Mouse (Mus musculus) left cerebral cortex, adult 11 months (tissue): Measurements from ENCODE around the gene Ssbp2.

Experiments
- DNase-seq: peaks from one replicate; pipeline ENCODE4 v3.0.0; 2022; ENCODE audit warnings: low spot score

The Ssbp2 gene

GRCm38 (mm10) chr13:91459896-91460620 lies at the start of gene Ssbp2:
TSS of gene Ssbp2 (plus strand) at chr13:91460283.
- peak; percentile 25 for DNase-seq

- DNase-seq: no peak
Observed at GRCm38 (mm10) chr13:91413752-91414503, 46.2 kb upstream of the Ssbp2 start.

DNA sequence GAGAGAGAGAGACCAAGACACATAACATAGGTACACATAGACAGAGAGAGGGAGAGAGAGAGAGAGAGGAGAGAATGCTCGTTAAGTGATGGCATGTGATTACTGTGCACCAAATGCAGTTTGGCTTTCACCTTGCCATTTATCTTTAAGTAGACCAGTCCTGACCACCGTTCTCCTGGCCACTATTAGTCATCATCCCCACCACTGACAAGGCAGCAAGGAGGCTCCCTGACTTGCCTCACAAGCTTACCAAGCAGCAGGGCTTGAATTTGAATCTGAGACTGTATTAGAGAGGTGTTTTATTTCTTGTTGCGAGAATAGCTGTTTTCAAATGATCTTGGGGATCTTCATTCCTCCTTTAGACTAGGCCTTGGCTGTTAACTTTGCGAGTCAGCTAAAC lies 44.2 kb upstream of the Ssbp2 start:
- no peak for DNase-seq

GRCm38 (mm10) chr13:91416698-91417097 lies 43.4 kb upstream of the Ssbp2 start:
- DNase-seq: no peak

DNA sequence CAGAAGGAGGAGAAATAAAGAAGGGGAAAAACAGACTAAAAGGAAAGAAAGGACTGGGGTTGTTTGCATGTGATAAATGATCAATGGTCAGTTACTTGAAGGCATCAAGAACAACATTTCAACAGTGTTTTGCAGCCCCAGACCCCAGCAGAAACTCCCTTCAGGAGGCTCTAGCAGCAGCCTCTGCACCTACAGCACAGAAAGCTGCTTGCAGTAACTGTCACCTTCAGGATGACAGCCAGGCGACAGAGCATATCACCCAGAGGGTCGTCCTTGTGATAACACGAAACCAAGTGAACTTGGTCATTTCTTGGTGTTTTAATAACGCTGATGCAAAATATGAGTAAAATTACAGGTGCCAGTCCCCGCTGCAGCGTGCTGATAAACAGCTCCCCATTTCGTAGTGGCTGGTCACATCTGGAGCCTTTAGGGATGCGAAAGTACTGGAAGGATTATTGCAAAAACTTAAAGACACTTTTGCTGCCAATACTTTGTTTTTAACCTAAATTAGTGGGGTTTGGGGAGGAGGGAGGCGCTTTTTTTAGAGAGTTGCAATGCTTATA lies 38.6 kb upstream of the Ssbp2 start:
- DNase-seq: peak; percentile 15

DNA sequence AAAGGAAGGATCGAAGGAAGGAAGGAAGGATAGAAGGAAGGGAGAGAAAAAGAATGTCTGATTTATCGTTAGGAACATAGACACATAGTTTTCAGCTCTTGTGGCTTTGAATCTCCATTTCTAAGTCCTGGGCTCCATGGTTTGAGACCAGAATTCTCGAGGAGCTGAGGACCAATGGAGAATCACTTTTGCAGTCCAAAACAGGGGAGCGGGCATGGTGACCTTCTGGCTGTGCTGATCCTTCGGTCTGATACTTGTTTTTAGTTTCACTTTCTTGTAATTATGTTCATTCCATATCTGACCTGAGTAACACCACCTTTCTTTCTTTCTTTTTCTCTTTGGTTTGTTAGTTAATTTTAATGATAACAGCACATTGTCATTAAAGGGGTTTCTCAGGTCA lies 29.2 kb upstream of the Ssbp2 start:
- DNase-seq: no peak

GRCm38 (mm10) chr13:91431392-91432355 lies 28.4 kb upstream of the Ssbp2 start:
- peak; percentile 25 for DNase-seq

- peak; percentile 34 for DNase-seq
Observed at GRCm38 (mm10) chr13:91433021-91433420, 27.1 kb upstream of the Ssbp2 start.

DNA sequence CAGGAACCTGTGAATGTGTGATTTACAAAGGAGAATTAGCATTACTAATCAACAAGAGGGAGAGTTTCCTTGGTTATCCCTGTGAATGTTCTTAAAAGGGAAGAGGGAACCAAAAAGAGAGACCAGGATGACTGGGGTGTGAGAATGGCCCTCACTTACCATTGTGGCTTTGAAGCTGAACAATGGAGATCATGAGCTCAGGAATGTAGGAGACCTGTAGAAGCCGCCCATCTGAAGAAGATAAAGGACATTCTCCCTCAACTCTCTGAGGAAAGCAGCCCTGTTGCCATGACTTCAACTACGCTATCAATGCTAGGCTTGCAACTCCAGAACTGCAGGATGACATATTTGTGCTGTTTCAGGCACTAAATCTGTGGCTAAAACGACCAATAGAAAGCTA lies 22.2 kb upstream of the Ssbp2 start:
- DNase-seq: no peak

DNA sequence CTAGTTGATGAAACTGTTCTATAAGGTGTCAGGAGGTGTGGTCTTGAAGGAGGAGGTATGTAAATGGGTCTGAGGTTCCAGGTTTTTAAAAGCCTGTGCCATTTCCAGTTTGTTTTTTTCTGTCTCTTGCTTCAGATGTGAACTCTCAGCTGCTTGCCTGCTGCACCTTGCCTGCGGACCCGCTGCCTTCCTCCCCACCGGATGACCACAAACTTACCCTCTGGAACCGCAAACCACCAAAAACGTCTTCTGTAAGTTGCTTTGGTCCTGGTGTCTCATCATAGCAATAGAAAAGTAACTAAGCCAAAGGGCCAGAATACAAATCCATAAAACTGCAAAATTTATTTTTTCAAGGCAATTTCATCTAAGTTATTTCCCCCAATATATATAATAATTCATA lies 18.6 kb upstream of the Ssbp2 start:
- DNase-seq: no peak

- no peak for DNase-seq
Observed at GRCm38 (mm10) chr13:91446728-91447127, 13.4 kb upstream of the Ssbp2 start.

DNA sequence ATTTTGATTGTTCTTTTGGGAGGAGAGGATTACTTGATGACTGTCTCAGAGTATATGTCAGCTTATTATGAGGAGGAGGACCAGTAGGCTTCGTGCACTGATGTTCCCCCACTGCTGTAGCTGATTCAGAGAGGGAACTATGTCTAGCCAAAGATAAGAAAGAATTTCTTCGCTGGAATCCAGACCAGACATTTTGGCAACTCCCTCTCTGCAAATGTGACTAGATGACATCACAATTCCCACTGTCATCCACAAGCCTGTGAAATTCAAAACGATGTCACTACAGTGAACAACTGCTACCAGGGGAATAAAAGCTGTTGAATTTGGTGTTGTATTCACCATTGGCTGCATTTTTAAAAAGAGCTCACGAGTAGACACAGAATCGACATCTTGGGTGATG lies 11.1 kb upstream of the Ssbp2 start:
- no peak for DNase-seq

GRCm38 (mm10) chr13:91451405-91452166 lies 8.5 kb upstream of the Ssbp2 start:
- no peak for DNase-seq

GRCm38 (mm10) chr13:91452269-91452668 lies 7.8 kb upstream of the Ssbp2 start:
- DNase-seq: no peak

DNA sequence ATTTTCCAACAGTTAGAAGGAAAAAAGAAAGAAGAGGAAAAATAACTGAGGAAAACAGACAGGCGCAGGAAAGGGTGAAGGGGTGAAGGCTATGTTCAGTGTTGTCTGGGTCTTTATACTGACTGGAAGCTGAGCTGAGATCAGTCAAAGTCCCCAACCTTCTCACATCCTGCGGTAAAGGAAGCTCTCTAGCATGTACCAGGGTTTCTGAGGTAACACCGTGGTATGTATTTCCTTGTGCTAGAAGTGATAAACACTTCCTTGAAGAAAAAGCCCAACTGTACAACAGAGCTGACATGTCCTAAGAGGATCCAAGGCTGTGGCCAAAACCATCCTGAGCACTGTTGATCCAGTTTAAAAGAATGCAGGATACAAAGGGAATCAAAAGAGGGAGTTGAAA lies 6.8 kb upstream of the Ssbp2 start:
- no peak for DNase-seq

DNA sequence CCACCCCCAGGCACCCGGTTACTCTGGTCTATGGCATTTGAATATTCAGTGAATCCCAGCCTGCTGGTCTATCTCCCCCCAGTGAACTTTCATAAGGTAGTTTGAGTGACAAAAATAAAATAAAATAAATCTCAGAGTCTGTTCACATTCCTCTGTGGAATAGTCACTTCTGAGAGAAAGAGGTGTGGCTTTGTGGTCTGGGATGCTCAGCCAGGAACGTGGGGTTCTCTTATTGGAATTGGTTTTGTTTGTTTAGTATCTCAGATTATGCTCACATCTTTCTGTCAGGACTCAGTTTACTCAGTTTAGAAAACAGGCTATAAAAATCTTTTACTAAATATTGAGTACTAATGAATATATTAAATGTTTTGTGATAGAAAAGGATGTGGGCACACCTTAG lies 4.0 kb upstream of the Ssbp2 start:
- DNase-seq: no peak

DNA sequence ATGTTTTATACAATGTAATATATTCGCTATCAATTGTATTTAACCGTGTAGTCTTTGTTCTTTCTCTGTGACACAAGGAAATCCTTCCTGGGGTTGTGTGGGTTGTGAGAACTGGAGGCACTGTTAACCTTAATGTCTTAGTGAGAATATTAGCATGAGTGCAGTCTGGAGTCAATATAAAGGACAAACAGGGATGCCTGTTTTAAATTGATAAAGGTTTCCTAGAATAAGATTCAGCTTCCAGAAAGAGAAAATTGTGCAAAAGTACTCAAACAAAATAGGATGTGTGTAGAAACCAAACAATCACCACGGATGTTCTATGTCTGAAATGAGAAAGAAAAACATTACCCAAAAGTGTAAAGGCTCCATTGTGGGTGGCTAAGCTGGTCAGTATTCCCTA lies 3.3 kb upstream of the Ssbp2 start:
- no peak for DNase-seq

GRCm38 (mm10) chr13:91457974-91458373 lies 2.1 kb upstream of the Ssbp2 start:
- no peak for DNase-seq

GRCm38 (mm10) chr13:91459489-91459888 lies 594 bp upstream of the Ssbp2 start:
- no peak for DNase-seq

DNA sequence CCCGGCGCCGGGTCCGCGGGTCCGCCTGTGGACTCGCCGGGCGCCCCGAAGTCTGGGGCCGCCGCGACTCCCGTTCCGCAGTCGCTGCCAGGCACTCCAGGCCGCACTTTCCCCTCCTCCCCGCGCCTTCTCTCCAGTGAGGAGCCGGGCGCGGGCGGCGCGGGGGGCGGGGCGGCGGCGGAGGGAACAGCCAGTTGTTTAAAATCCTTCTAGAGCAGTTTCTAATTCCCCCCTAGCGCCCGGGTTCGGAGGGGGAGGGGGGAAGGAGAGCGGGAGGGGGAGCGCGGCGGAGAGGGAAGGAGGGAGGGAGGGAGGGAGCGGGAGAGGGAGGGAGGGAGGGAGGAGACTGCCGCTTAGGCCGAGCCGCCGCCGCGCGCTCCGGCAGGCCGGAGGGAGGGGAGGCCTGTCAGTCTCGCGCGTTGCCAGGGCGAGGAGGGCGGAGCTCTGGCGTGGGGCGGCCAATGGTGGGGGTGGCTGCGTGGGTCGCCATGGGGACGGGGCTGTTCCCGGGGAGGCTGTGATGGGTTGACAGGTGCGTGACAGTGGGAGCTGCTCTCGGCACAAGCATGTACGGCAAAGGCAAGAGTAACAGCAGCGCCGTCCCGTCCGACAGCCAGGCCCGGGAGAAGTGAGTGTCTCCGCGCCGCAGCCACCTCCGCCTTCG lies 670 bp downstream of the Ssbp2 start:
- DNase-seq: peak; percentile 97

DNA sequence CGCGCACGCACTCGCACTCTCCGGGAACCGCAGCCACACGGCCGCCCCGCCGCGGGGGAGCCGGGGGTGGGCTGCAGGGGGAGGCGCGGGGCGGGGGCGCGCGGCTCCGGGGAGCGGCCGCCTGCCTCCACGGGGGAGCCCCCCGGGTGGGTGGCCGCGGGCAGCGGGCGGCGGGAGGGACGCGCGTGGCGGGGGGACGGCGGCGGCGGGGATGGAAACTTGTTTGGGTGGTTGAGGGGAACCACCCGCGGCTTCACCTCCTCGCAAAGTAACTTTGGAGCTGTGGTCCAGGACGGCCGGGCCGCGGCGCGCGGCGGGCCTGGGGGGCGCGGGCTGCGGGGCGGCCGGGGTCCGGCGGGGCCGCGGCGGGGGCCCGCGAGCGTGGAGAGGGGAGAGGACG lies 1.2 kb downstream of the Ssbp2 start:
- no peak for DNase-seq
